Mouse (Mus musculus) thymus, postnatal 10 days (tissue): ENCODE results near the gene Rpain.

ENCODE experiments used
- DNase-seq, 2 experiments: peaks; one replicate each; pipeline ENCODE4 v3.0.0; 2021; ENCODE audit warnings: low spot score in 2 of 2

Rpain gene

DNA sequence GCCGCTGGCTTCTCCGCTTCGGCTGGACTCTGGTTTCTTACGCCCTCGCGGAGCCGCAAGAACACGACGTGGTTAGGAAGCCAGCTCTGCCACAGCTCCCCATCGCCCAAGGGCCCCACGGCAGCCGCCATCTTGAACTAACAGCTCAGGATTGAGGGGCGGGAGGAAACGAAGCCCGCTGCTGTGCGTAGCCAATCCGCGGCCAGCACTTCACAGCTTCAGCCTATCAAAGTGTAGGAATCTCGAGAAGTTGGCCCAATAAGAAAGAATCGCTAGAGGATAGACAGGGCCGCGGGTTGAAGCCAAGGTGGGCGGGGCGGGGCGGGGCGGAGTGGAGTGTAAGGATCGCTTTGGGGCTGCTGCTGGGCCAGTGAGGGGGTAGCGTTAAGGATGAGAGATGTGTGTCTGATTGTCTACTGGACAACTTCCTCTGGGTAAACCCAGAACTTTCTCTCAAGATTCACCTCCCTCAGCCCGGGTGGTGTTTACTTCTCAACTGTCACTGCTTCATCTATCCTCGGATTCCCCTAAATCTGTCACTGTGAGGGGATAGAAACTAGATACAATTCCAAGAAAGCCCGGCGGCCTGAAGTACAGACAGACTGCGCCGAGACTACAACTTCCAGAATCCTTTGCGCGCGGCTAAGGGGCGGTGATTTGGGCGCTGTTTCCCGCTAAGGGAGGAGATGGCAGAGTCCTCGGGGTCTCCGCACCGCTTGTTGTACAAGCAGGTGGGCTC lies at the start of gene Rpain, which contains the start of gene Nup88:
TSS of gene Rpain (plus strand) at position 393 of the 739 bp plus-strand sequence.
TSS of gene Nup88 (minus strand) at position 153 of the 739 bp plus-strand sequence.
- DNase-seq: peak; percentile 88 to 91

GRCm38 (mm10) chr11:70931461-70931860 lies 38.6 kb upstream of the Rpain start:
- no peak for DNase-seq

DNA sequence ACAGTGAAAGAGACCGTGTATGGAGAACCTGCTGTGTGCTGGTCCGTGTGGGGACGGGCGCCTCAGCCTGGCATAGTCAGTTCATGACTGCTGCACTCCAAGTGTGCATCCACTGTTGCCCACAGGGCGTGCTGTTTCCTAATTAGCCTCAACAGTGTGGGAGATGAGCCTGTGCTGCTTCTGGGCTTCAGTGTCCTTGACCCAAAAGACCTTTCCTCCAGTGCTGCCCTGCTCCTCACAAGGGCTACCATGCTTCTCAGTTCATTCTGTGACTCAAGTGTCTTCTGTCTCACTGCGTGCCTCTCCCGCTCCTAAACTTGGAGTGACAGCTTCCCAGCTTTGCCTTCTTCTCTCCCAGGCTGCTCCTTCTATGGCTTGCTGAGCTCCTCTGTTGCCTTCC lies 34.7 kb upstream of the Rpain start:
- DNase-seq: no peak

- no peak for DNase-seq
Observed at GRCm38 (mm10) chr11:70942596-70942995, 27.4 kb upstream of the Rpain start.

DNA sequence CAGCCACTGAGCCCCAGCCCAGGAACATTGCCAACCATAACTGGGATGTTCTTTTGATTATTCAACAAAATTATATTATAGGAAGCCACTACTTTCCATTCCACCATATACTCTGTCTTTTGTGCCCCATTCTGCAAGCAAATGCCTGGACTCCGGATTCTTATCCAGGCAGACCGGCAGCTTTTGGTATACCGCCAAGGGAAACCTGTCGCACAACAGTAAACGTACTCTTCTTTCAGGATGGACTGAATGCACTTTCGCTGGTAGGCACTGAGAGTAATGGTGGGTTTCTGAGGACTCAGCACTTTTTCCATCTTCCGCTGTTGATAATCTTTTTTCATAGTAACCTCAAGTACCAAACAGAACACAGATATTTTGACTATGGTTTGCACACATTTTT lies 26.4 kb upstream of the Rpain start:
- DNase-seq: no peak

GRCm38 (mm10) chr11:70944935-70945817 lies 24.8 kb upstream of the Rpain start:
- DNase-seq: no peak

GRCm38 (mm10) chr11:70954711-70955110 lies 15.3 kb upstream of the Rpain start:
- no peak for DNase-seq

DNA sequence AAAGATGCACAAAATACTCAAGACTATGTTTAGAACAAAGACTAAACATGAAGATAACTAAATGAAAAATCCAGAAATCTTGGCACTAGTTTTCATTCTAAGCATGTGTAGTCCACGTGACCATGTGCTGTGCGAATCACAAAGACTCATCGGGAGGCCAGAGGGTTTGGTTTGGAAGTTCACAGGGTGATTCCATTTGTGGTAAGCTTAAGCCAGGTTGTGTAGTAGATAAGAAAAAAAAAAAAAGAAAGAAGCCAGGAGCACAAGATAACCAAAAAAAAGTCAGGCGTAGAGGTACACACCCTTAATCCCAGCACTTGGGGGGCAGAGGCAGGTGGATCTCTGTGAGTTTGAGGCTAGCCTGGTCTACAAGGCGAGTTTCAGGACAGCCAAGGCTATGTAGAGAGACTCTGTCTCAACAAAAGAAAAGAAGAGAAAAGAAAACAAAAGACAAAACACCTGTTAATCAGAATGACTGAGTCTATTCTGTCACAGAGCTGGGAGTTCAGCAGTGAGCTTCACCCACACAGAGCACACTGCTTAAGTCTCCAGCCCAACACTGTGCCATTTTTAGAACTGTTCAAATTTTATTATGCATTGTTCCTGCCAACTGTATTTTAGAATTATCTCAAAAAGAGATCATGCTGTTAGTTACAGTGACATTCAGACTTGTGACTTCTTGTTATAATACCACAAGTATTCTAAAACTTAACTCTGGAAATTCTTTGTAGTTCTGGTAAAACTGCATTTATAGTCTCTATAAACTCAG lies 9.0 kb upstream of the Rpain start:
- no peak for DNase-seq

GRCm38 (mm10) chr11:70964222-70964907 lies 5.6 kb upstream of the Rpain start:
- DNase-seq: no peak

GRCm38 (mm10) chr11:70969271-70969794 lies 680 bp upstream of the Rpain start:
- no peak for DNase-seq

GRCm38 (mm10) chr11:70970560-70971540 lies 837 bp downstream of the Rpain start:
- DNase-seq: no peak

- no peak for DNase-seq
Observed at GRCm38 (mm10) chr11:70972586-70972985, 2.6 kb downstream of the Rpain start.

- no peak for DNase-seq
Observed at GRCm38 (mm10) chr11:70973947-70974346, 3.9 kb downstream of the Rpain start.

- DNase-seq: no peak
Observed at GRCm38 (mm10) chr11:70975193-70975592, 5.2 kb downstream of the Rpain start.

GRCm38 (mm10) chr11:70977293-70977692 lies 7.3 kb downstream of the Rpain start:
- no peak for DNase-seq

GRCm38 (mm10) chr11:70980232-70980631 lies 10.2 kb downstream of the Rpain start:
- no peak for DNase-seq

DNA sequence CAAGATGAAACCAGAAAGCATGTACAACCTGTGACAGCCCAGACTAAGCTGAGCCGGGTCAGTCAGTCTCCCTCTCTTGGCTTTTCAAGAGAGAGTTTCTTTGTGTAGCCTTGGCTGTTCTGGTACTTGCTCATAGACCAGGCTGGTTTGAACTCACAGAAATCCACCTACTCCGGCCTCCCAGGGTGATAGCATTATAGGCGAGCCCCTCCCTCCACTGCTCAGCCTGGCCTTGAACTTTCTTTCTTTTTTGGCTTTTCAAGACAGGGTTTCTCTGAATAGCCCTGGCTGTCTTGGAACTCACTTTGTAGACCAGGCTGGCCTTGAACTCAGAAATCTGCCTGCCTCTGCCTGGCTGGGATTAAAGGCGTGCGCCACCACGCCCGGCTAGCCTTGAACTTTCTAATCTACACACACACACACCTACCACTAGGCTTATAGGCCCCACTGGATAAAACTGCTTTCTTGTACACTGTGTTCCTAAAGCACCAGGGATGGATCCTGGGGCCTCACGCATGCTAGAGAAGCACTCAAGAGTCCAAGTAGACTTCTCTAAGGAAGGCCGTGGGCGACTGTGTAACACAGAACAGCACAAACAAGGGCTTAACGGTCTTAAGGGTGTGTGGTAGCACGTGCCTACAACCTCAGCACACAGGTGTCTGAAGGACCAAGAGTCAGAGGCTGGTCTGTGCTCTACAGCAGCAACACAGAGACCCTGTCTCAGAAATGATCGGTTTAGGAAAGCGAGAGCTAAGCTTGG lies 10.9 kb downstream of the Rpain start:
- DNase-seq: no peak

DNA sequence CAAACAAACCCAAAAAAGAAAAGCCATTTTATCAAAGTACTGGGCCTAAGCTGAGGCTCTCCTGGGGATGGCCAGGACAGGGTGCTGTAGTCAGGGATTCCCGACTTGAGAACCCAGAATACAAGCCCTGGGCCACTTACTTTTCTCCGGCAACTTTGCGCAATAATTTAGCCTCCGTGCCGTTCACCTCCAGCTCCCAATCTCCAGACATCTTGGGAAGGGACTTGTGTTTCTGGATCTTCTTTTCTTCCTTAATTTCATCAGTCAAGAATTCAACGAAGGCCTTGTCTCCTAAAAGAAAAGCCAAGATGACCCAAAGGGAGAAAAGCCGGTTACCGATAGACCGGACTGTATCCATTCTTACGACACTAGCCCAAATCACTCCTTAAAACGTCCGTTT lies 12.0 kb downstream of the Rpain start:
- DNase-seq: no peak

DNA sequence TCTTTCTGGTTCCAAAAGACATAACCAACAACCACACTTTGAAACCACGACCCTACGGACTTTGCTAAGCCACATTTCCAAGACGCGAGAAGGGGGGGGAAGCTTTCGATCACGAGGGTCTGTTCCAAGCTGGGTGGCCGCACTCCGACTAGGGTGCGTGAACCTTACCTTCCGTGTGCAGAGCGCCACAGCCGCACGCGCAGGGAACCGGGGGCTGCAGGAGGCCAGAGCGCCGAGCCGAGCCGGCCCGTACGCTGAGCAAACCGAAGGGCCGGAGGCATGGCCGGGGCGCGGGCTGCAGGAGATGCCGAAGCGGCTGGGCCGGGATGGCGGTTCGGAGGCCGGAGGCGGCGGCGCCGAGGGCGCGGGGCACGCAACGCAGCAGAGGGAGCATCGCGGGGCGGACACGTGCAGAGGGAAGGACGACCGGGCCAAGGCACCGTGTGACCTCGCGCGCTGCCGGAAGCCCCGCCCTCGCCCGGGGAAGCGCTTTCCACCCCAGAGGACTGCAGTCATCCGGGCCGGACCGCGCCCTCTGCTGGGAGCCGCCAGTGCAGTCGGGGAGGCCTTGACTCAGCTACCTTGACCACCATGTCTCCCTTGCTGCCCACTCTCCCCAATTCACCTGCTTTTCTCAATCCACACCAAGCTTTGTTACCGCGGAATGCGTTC lies 12.7 kb downstream of the Rpain start, which contains the start of gene C1qbp:
TSS of gene C1qbp (minus strand) at position 470 of the 672 bp plus-strand sequence.
- peak; percentile 84 to 96 for DNase-seq
